Mouse (Mus musculus): Measurements from ENCODE around the gene Pnliprp2. TPM values are rescaled to one million over a fixed set of nuclear protein-coding genes. Genes with fewer than 3 reads are reported as not detected.

Gene Pnliprp2
- polyA plus RNA-seq, 1 experiment, result not detected

DNA sequence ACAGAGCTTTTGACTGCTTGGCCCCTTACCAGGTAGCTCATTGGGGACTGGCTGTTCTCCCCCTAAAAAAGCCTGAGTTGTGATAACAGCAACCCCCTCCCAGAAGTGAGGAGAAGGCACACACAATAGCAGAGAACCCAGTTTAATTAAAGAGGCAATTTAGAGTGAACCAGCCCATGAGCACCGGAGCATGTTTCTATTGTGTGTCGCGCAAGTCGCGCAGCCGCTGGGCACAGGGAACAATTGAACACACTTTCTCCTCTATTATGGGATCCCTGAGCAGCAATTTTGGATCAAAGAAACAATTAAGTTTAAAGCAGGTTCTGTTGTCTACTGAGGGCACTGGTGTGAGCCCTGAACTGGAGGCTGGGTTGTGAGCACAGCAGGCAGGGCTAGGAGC, 7.8 kb downstream of the Pnliprp2 start:
- no peak overlapping the region for H3K4me3 ChIP-seq (replicated peaks; ENCODE audit: control insufficient read depth, low read depth, low read length)
- TF ChIP-seq POLR2A (IDR thresholded peaks at IDR 0.05; ENCODE audit: borderline replicate concordance, control insufficient read depth, low read depth, low read length) (no peak), CTCF (IDR thresholded peaks at IDR 0.05; ENCODE audit: control insufficient read depth, insufficient read depth, low read length) (no peak)
- 93% methylated on average over 6 of the region's 6 CpGs for whole genome bisulfite sequencing
- H3K27ac ChIP-seq (ENCODE audit: control insufficient read depth, insufficient read depth, low read depth, low read length, poor library complexity), result no peak overlapping the region
- no peaks in the 10 kb centered on the region for H3K4me1 ChIP-seq (ENCODE audit: control insufficient read depth, insufficient read depth, low read length)

DNA sequence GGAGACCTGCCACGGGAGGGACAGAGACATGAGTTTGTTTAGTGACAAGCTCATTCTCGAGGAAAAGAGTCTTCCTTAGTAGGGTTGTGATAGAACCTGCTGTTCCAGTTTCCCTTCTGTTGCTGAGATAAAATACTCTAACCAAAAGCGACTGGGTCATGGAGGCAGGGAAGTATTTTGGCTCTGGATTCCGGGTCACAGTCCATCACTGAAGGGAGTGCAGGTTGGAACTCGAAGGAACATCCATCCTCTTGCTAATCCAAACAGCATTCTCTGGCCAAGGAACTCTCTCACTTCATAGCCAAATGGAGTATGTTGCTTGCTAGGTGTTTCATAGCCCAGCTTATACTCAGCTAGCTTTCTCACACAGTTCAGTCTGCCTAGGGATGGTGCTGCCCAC, 16.9 kb downstream of the Pnliprp2 start:
- TF ChIP-seq CTCF (IDR thresholded peaks at IDR 0.05; ENCODE audit: control insufficient read depth, insufficient read depth, low read length) (no peak), POLR2A (IDR thresholded peaks at IDR 0.05; ENCODE audit: borderline replicate concordance, control insufficient read depth, low read depth, low read length) (no peak)

DNA sequence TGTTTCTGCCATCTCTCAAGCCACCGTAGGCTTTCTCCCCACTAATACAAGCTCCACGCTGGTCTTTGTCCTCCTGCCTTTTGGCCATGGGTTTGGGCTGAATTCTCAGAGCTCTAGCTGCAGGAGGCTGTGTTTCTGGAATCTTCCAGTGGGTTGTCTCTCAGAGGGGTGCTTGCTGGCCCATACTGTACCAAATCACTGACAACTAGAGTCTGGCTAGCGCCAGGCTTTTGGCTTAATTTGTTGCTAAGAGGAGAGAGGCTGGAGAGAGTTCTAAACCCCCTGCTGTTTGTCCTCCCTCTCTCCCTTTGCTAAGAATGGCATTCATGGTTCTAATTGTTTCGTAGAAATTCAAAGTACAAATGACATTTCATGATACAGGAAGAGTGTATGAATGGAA, 22.0 kb downstream of the Pnliprp2 start:
- 72% methylated on average over 4 of the region's 4 CpGs for WGBS
- Histone ChIP-seq H3K4me3 (replicated peaks; ENCODE audit: control insufficient read depth, low read depth, low read length) (no peak overlapping the region), H3K4me1 (ENCODE audit: control insufficient read depth, insufficient read depth, low read length) (peaks cover 1% of the 10 kb centered on the region; the same call in 1 of the 2 replicates), H3K27ac (ENCODE audit: control insufficient read depth, insufficient read depth, low read depth, low read length, poor library complexity) (no peak overlapping the region)
- TF ChIP-seq CTCF (IDR thresholded peaks at IDR 0.05; ENCODE audit: control insufficient read depth, insufficient read depth, low read length) (no peak), POLR2A (IDR thresholded peaks at IDR 0.05; ENCODE audit: borderline replicate concordance, control insufficient read depth, low read depth, low read length) (no peak)

More for the DNA sequence above, 16.9 kb downstream of the Pnliprp2 start:
- Histone ChIP-seq H3K4me3 (replicated peaks; ENCODE audit: control insufficient read depth, low read depth, low read length) (no peak overlapping the region), H3K4me1 (ENCODE audit: control insufficient read depth, insufficient read depth, low read length) (no peaks in the 10 kb centered on the region), H3K27ac (ENCODE audit: control insufficient read depth, insufficient read depth, low read depth, low read length, poor library complexity) (no peak overlapping the region)
- WGBS, result 69% methylated on average over 5 of the region's 5 CpGs

DNA sequence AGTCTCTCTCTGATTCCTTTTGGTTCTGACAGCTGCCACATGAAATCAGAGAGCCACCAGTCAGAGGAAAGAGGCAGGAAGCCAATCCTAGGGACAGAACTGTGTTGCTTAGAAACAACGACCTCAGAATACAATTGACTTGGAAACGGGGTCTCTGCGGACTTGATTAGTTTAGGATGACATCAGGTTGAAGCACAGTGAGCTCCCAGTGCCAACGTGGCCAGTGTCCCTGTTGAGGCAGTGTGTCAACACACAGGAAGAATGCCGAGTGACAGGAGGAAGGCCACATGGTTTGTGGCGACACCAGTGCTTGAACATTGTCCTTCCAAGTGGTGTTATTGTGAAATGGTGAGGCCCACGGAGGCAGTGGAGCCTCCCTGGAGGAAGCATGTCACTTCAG, 24.4 kb downstream of the Pnliprp2 start:
- TF ChIP-seq CTCF (IDR thresholded peaks at IDR 0.05; ENCODE audit: control insufficient read depth, insufficient read depth, low read length) (no peak), POLR2A (IDR thresholded peaks at IDR 0.05; ENCODE audit: borderline replicate concordance, control insufficient read depth, low read depth, low read length) (no peak)
- 16% methylated on average over 7 of the region's 7 CpGs for WGBS
- H3K4me1 ChIP-seq (ENCODE audit: control insufficient read depth, insufficient read depth, low read length), result peaks cover 1% of the 10 kb centered on the region; the same call in 1 of the 2 replicates
- H3K27ac ChIP-seq (ENCODE audit: control insufficient read depth, insufficient read depth, low read depth, low read length, poor library complexity), result no peak overlapping the region
- H3K4me3 ChIP-seq (replicated peaks; ENCODE audit: control insufficient read depth, low read depth, low read length), result no peak overlapping the region

DNA sequence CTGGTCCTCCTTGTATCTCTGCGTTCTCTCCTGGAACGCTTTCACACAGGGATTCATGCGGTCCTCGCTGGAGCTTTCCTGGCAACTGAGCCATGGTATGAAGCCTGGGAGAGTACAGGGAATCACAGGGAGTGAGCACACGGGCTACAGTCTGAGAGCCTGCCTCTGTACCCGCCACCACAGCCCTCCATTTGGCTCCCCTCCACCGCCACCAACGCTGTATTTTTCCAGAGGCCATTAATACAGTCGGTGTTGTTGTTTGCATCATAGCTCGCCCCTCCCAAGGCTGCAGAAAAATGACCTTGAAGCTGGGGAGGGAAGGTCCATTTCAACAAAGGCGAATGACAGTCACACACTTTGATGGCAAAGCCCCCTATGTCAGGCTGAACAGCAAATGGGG, 29.7 kb downstream of the Pnliprp2 start:
- 78% methylated on average over 11 of the region's 11 CpGs for WGBS
- no peak overlapping the region for H3K27ac ChIP-seq (ENCODE audit: control insufficient read depth, insufficient read depth, low read depth, low read length, poor library complexity)
- H3K4me3 ChIP-seq (replicated peaks; ENCODE audit: control insufficient read depth, low read depth, low read length), result no peak overlapping the region
- no peak for TF ChIP-seq CTCF (IDR thresholded peaks at IDR 0.05; ENCODE audit: control insufficient read depth, insufficient read depth, low read length)
- H3K4me1 ChIP-seq (ENCODE audit: control insufficient read depth, insufficient read depth, low read length), result no peaks in the 10 kb centered on the region; the same call in 1 of the 2 replicates

DNA sequence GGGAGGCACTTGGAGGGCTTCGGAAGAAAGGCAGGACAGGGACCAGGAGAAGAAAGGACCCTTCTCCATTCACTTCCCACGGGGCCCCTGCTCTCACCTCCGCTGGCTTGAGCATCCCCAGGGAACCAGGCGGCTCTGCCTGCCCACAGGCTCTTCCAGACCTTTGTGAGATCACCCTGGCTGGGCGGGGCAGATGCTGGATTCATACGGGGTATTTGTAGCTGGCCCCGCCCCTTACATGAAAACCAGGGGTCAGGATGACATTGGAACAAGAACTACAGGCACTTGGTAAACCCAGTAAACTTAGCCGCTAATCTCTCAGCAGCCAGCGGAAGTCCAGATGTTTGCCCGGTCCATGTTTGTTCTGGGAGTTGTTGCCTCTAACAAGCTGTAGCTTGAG, 34.8 kb downstream of the Pnliprp2 start, which contains the start of gene 1700019N19Rik:
TSS of gene 1700019N19Rik (minus strand) at position 178 of the 400 bp plus-strand sequence.
- 67% methylated on average over 10 of the region's 10 CpGs for WGBS
- TF ChIP-seq POLR2A (IDR thresholded peaks at IDR 0.05; ENCODE audit: borderline replicate concordance, control insufficient read depth, low read depth, low read length) (no peak), CTCF (IDR thresholded peaks at IDR 0.05; ENCODE audit: control insufficient read depth, insufficient read depth, low read length) (no peak)
- Histone ChIP-seq H3K4me3 (replicated peaks; ENCODE audit: control insufficient read depth, low read depth, low read length) (no peak within 1 kb of the TSS), H3K27ac (ENCODE audit: control insufficient read depth, insufficient read depth, low read depth, low read length, poor library complexity) (no peak within 1 kb of the TSS), H3K4me1 (ENCODE audit: control insufficient read depth, insufficient read depth, low read length) (no peaks in the 10 kb centered on the region)

DNA sequence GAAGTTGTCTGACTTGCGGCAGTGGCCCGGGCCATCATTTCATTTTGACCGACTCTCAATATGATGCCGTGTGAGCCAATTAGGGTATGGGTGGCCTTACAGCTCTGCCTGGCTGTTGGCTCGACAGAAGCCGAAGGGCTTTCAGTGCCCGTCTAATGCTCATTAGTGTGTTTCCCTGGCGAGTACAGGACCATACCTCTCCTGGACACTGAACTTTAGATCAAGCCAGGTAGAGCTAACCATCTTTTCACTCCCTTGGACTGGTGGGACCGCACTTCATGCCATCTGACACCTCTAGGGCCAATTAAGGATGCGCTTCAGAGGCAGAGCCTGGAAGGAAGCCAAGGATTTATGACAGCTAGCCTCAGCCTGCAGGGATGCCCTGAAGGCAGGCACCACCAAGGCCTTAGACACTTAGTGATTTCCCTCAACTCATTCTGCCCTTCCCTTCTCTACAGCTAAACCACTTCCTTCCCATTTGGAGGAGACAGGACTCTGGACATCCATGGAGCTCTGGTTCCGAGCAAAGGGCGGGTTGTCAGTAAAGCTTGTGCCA, 35.7 kb downstream of the Pnliprp2 start:
- 75% methylated on average over 12 of the region's 12 CpGs for WGBS
- H3K4me3 ChIP-seq (replicated peaks; ENCODE audit: control insufficient read depth, low read depth, low read length), result no peak overlapping the region
- H3K4me1 ChIP-seq (ENCODE audit: control insufficient read depth, insufficient read depth, low read length), result no peaks in the 10 kb centered on the region
- TF ChIP-seq CTCF (IDR thresholded peaks at IDR 0.05; ENCODE audit: control insufficient read depth, insufficient read depth, low read length), result no peak
- no peak for TF ChIP-seq POLR2A (IDR thresholded peaks at IDR 0.05; ENCODE audit: borderline replicate concordance, control insufficient read depth, low read depth, low read length)
- no peak overlapping the region for H3K27ac ChIP-seq (ENCODE audit: control insufficient read depth, insufficient read depth, low read depth, low read length, poor library complexity)

DNA sequence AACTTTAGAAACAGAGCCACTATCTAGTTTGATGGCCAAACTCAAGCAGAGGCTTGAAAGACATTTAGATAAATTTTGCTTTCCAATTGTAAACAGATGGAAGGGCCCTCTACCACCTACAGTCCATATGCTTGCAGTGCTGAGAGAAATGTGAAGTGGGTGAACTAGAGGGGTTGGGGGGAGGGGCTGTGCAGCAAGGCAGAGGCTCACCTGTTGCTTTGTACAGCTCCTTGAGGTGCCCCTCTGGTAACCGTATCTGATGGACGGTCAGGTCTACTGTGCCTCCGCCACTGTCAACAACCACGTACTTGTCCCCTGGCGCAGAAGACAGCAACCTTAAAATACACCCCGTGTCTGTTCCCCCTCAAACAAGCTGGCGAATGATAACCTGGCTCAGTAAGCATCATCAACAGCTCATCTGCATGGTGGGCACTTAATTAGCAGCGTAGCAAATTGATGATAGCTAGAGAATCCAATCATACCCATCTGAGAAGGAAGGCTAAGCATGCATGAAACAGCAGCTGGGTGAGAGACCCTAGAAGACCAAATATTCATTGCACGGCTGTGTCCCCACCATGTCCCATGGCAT, 45.8 kb downstream of the Pnliprp2 start:
- 83% methylated on average over 9 of the region's 9 CpGs for WGBS
- Histone ChIP-seq H3K4me1 (ENCODE audit: control insufficient read depth, insufficient read depth, low read length) (no peaks in the 10 kb centered on the region), H3K4me3 (replicated peaks; ENCODE audit: control insufficient read depth, low read depth, low read length) (no peak overlapping the region), H3K27ac (ENCODE audit: control insufficient read depth, insufficient read depth, low read depth, low read length, poor library complexity) (no peak overlapping the region)
- TF ChIP-seq CTCF (IDR thresholded peaks at IDR 0.05; ENCODE audit: control insufficient read depth, insufficient read depth, low read length) (no peak), POLR2A (IDR thresholded peaks at IDR 0.05; ENCODE audit: borderline replicate concordance, control insufficient read depth, low read depth, low read length) (no peak)

Data from bone marrow, adult 2 months (tissue).